Mouse (Mus musculus) thymus, postnatal 36 days (tissue): ENCODE results near the gene Nipbl.

Source experiments
- DNase-seq, 2 experiments: peaks; one replicate each; pipeline ENCODE4 v3.0.0; 2022; ENCODE audit warnings: mixed read lengths in 2 of 2

Gene Nipbl

DNA sequence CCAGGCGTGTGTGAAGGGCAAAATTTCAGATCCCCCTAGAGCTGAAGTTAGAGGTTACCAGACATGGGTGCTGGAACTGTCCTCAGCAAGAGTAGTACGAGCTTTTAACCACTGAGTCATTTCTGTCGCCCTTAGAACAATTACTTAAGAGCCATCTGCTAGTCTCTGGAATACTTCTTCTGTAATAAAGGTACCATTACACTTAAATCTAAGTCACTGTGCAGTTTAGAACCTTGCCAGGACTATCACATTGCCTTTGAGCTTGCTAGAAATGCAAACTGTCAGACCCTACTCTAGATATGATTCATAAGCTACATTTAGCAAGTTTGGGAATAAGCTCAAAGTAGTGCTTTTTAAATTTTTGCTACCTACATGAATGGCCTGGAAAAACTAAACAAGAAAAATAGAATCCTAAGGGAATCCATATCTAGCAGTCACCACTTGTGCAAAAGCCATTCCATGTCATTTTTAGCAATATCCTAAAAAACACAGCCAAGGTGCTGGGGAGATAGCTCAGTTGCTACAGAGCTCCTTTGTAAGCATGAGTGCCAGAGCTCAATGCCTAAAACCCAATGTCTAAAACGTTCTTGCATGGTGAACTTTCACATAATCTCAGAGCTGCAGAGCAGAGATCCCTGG is 27.6 kb downstream of the Nipbl start:
- no peak for DNase-seq

DNA sequence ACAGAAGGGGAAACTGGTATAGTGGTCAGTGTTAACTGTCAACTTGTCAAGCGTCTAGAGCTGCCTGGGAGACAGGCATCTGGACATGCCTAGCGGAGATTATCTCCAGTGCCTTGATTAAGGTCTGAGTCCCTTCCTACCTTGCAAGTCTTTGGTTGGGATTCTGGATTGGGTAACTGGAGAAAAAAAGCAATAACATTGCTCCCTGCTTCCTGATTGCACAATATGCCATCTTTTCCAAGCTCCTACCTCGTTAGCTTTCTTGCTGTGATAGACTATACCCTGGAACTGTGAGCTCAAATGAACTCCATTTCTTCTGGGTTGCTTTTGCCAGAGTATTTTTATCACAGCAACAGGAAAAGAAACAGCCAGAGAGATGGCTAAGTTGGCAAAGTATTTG is 30.9 kb downstream of the Nipbl start:
- DNase-seq, result no peak

DNA sequence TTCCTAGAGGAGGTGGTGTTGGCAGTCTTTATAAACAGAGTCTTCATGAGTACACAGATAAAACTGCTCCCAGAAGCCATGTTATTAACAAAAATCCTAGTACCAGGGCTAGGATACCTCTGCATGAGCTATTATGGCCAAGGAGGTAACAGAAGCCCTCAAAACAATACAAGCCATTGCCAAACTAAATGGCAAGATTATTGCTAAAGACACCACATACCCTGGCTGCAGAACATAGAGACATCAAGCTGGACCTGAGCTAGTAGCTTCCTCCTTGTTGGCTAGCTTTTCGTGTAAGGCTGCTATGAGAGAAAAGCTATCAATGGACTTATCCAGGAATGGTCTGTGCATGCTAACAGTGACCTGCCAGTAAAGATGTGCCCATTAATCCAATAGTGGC is 32.4 kb downstream of the Nipbl start:
- no peak for DNase-seq

DNA sequence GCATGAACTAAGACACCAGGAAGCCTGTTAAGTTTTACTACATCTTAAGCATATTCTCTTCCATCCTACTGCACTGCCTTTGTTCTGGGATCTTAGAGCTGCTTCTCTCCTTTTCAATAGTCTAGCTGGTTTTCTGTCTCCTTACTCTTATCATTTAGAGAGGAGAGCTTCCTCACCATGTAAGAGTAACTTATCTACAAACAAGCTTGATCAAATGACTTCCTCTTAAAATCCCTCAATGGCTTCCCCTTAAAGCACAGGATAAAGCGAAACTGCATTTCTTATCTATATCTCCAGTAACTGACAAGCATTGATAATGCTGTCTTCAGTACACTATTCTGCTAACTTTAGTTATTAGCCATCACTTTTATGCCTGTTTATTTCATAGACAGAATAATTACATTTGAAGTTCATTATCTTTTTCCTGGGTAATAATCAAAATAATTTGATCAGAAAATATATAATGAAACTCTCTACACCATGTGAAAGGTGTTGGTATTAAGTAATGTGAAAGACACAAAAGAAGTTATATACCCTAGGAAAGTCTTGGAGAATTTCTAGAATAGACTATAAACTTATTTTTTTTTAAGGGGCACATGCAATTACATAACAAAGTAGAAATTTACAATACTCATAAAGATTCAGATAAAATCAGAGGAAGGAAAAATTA is 33.0 kb downstream of the Nipbl start:
- no peak for DNase-seq

DNA sequence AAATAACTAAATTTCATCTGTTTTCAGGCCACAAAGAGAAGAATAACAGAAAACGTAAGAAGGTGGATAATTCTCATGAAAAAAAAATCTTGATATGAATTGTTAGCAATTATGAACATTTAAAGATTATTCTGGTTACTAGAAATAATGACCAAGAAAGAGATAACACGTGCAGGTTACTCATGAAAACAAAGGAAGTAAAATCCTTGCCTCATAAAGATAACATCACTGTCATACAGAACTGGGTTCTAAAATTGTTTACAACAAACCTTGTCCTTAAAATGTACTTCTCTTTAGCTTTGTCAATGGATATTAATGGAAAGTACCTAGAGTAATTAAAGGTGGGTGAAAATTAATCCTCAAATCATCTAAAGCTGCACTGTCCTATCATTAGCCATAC is 37.2 kb downstream of the Nipbl start:
- DNase-seq, result no peak

DNA sequence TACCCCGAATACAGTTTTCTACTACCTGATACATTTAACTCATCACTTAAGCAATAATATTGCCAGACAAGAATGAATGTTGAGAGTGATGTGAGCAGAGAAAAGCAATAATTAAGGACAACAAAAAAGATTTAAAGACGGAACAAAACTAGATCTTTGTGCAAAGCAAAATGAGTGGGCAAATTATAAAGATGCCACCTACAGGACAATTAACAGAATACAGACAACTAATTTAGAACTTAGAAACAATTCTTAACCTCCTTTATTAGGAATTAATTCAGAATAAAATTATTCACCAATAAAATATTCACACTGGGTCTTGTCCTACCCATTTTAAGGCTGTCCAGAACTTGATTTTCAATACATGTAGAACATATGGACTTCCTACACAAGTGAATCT is 38.0 kb downstream of the Nipbl start:
- DNase-seq, result no peak

DNA sequence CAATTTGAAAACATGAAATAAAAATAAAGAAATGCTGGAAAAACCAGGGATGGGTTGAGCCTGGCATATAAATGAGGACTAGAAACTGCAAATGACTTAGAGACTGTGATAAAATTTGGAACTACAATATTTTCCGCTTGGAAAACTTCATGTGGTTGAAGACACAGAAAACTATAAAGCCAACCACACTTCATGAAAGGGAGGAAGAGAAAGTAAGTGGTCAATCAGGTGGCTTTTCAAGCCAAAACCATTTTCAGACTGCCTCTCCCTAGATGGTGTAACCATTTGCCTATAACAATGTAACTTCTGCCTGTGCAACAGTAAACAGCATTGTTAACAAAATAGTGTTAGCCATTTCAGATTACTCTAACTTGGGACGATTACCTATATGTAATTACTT is 41.7 kb downstream of the Nipbl start:
- DNase-seq, result no peak

DNA sequence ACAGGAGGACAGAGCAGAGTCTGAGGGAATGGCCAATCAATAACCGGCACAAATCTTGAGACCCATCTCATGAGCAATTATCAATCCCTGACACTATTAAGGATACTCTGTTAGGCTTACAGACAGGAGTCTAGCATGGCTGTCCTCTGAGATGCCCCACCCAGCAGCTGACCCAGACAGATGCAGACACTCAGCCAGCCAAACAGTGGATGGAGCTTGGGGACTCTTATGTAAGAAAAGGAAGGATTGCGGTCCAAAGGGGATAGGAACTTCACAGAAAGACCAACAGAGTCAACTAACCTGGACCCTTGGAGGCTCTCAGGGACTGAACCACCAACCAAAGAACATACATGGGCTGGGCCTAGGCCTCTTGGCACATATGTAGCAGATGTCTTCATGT is 42.7 kb downstream of the Nipbl start:
- no peak for DNase-seq

DNA sequence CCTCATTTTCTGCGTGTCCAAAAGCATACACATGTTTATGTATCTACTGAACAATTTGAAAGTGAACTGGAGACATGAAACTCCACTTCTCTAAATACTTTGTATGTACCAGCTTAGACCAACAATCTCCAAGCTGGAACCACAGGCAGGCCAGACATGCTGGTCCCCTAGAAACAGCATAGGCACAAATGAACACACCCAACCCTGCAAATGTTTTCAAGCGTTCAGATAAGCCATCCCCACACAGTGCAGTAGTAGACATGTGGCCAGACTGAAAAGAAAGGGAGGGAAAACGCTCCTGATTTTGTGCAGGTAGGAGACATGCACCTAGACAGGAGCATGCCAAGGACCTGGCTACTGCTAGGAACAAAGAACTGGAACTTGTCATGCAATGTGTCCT is 52.5 kb downstream of the Nipbl start:
- DNase-seq, result no peak

DNA sequence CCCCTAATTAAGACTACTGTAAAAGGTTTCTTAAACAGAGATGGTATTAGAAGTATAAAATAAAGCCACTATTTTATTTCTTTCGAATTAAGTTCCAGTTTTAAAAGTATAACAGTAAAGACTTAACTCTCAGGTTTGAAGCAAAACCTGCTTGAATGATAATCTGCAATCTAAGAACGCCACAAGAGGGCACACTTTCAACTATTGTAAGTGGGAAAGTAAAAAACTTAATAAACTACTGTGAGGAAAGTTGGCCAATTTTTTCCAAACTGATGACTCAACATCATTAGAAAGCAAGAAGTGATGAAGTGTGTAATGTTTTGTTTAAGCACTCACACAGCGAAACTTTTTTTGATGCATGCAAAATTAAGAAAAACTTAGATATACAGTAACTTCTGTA is 62.0 kb downstream of the Nipbl start:
- no peak for DNase-seq

DNA sequence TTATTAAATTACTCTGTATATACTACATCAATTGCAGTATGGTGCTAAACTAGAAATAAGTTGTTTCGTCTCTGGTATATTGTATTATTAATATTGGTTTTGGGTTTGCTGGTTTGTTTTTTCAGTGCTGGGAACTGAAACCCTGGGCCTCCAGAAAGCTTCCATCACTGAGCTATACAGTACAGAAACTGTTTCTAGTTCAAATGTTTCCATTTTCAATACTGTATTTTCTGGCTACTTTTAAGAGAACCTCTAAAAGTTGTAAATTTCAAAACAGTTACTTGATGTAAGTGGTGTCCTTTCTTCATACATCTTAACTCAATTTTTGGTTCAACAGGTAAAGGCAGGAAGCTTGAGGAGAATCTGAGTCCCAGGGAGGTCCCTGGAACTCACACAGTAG is 68.6 kb downstream of the Nipbl start:
- no peak for DNase-seq

DNA sequence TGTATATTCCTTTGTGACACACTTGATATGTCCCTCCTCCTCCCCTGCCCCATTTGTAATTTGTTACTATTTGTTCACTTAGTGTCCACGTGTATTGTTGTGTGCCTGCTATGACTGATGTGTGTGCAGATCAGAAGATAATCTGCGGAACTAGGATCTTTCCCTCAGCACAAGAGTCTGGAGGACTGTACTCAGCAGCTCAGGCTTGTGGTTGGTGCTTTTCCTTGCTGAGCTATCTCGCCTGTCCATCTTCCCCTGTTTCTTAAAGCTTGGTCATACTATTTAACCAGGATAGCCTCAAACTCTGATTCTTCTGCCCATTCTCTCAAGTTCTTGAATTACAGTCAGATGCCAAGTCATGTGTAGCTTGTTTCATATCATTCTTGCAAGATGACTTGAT is 69.5 kb downstream of the Nipbl start:
- DNase-seq, result no peak

DNA sequence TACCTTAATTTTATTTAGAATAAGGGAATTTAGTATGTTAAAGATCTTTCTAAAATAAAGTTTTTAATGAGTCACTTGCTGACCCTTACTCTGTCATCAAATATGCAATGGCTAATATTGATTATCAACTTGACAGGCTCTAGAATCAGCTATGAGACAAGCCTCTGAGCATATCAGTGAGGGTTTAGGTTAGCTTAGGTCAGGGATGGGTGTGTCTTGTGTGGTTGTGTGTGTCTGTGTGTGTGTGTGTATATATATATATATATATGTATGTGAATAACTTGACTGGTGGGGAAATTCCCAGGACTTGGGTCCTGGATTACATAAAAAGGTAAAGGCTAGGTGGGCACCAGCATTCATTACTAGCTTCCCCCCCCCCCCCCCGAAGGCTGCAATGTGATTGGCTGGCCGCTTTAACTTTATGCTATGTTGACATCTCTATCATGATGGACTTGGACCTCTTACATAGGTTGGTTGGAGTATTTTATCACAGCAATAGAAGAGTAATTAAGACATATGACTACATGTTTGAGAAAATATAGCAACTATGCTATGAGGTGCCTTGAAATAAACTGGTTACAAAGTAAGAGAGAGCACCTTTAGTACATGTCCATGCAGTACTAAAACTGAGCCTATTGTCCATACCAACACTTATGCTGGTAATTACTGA is 97.0 kb downstream of the Nipbl start:
- DNase-seq, result no peak

DNA sequence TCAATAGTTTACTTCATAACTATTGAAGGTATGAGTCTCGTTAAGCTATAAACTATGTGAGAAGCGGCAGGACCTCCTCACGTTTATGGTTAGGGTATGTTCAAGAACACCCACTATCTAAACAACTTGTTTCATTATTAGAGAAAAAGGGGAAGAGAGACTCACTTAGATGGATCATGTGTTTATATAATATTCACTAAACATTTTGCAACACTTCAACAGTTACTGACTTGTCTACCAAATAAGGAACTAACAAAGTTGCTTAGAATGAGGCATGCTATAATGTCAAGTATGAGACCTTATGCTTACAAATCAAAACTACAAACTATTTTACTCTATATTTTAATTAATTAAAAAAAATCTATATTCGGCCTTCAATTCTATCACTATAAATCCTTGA is 103.7 kb downstream of the Nipbl start:
- no peak for DNase-seq

DNA sequence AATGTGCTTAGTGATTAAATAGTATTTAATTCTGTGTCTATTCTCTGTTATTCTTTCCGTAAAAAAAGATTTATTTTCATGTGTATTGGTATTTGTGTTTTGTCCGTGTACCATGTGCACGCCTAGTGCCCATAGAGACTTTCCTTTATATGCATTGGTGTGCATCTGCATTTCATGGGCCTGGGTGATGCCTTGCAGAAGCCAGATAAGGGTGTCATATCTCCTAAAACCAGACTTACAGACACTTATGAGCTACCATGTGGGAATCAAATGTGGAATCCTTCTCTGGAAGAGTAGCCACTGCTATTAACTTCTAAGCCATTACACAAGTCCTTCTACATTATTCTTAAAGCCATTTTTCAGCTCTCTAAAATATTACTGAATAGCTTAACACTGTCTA is 112.7 kb downstream of the Nipbl start:
- DNase-seq, result no peak

DNA sequence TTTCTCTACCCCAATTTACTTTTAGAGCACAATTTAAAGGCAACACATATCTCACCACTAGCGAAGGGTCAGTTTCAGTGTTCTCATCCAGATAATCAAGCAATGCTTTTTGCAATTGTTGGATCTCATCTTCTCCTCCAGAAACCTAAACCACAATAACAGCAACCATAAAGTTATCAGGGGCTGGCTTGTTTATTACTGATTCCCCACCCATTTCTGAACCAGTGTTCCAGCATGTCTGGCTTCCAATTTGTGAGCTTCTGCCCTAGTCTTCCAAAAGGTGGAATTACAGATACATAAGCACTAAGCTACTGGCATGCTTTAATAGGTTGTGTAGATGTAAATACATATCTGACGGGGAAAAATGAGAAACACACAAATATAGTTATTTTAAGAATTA is 118.6 kb downstream of the Nipbl start:
- DNase-seq, result no peak

DNA sequence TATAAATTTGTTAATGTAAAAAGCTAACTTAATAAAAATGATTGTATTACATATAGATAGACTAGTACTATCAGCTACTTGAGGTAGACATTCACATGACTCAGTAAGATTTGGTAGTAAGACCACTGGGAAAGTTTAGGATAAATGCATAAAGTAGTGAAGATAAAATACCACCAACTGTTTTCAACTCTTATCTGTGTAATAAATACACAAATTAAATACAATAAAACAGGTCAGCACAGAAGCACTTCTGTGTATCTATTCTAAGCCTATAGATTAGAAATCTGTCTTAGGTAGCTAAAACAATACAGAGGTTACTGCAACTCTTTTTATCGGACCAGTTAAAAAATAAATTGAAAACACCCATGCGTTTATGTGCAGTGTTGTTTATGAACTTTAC is 119.4 kb downstream of the Nipbl start:
- no peak for DNase-seq

DNA sequence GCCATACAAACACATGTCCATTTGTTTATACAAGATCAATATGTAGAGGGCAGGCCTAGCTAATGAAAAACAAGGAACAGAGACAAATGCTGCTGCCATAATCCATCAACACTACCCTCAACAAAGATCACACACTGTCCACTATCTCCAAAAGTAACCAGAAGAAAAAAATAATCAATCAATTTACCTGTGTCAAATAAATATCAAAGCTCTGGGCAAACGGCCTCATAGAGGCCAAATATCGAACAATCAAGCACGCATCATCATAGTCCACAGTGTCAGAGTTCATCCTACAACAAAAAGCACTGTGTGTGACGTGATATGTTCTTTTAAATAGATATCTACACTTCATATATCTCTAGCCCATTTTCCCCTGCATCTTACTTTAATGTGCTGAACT is 120.2 kb downstream of the Nipbl start:
- DNase-seq, result no peak

DNA sequence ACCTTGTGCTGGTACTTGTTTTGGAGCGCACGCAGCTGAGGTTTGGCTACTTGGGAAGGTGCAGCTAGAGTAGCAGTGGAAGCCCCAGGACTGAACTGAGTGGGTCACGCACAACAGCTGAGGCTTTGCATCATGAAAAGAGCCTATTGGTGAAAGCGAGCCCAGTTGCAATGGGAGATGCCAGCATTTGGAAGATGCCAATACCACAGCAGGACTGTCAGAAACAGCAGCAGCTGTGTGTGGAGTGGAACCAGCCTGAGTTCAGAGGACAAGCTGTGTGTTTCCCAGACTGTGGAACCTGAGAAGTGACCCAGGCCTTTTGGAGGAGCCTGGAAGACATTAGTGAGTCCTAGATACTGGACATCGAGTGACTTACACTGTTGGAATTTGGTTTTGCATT is 122.8 kb downstream of the Nipbl start:
- DNase-seq, result no peak

DNA sequence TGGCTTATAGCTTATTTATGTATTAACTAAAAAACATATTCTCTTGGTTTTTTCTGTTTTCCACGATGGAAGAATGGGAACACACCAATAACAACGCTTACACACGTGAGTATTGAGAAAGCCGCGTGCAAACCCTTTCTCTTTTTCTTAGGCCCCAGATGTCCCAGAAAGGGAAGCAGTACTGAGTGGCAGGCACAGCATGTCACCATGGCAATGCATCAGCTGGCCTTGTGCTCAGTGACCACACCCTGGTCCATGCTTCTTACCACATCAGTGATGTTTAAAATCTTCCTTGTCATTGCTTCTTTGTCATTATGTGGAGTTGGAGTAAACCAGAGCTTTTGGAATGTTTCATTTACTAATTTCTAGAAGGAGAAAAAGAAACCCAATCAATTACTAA is 125.1 kb downstream of the Nipbl start:
- no peak for DNase-seq

DNA sequence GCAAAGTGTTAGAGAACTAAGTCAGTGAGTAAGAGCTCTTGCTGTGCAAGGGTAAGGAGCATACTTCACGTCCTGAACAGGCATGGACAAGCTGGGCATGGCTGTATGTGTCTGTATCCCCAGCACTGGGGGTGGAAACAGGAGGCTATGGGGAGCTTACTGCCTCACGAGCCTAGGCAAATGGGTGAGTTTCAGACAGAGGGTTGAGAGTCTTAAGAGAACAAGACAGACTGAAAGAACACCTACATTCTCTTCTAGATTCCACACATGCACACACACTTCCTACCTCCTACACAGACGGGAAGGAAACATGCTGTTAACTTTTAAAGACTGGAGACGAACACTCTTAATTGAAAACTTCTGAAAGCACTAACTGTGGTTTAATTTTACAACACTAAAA is 126.9 kb downstream of the Nipbl start:
- no peak for DNase-seq

DNA sequence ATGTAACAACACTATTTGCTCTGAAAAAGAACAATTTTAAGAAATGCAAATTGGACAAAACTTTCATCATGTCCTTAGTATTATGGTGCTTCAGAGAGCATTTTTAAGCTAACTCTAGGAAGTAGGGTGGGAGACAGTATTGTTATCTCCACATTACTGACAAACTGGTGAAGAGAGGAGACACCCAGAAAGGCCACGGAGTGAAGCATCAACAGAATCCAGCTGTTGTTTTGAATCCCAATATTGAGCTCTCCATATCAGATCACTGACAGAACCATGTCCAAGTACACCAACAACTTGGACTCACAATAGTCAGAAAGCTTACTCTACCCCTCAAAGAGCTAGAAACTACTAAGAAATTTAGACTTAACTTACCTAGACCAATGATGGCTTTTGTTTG is 138.8 kb downstream of the Nipbl start:
- no peak for DNase-seq

DNA sequence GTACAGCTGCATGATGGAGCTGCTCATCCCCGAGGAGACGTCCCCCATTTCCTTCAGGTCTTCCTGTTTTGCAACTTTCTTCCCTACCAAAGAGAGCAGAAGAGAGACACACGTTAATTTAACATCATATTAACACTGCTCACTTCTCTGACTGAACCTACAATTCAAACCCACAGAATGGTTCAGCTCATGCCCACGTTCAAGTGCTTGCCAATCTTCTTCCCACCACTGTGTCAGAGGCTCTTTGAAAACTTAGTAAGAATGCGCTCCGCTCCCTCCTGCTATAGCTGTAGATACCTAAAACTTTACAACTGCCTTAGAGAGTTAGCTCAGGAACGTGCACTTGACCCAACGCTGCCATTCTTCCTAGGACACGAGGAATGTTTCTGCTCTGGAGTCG is 141.3 kb downstream of the Nipbl start:
- DNase-seq, result no peak

DNA sequence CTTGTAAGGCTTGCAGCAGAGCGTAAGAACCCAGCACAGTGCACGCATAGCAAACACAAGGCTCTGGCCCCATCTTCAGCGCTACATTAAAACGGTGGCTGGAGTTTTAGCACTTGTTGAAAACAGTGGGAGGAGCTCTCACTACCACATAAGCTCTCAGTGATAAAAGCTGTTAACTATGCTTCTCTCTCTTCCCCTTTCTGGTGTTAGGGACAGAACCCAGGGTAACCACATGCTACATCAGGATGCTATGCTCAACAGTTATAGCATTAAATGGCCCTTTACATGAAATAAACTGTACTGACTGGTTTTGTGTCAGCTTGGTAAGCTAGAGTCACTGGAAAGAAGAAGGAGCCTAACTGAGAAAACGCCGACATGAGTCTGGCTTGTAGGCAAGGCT is 150.1 kb downstream of the Nipbl start:
- DNase-seq, result no peak

DNA sequence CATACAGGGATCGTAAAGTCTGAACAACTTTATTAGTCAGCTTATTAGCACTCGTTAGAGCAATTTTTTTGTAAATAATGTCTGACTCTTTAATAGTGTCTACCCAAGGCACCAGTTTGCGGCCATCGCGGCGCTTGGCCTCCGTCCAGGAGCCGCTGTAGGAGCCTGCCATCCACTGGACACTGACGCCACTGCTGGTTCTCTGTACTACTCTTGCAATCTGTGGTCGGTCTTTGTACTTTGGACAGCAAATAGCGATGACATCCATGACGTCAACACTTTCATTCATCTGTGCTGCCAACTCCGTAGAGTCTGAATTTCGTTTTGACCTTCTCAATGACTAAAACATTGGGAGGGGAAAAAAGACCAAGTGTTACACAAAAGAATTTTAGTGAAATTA is 153.0 kb downstream of the Nipbl start:
- DNase-seq, result no peak
